Mouse (Mus musculus) urinary bladder, postnatal 10 days (tissue): ENCODE data around the gene Hypk.

Experiments
- DNase-seq: peaks from one replicate; pipeline ENCODE4 v3.0.0; 2022; ENCODE audit warnings: low spot score

Gene Hypk

GRCm38 (mm10) chr2:121452990-121453389 lies at the start of gene Hypk:
Hypk (plus strand) TSS chr2:121453290.
- no peak for DNase-seq

- no peak for DNase-seq
Observed at GRCm38 (mm10) chr2:121403296-121403695, 49.8 kb upstream of the Hypk start.

- no peak for DNase-seq
Observed at GRCm38 (mm10) chr2:121408160-121408559, 44.9 kb upstream of the Hypk start.

DNA sequence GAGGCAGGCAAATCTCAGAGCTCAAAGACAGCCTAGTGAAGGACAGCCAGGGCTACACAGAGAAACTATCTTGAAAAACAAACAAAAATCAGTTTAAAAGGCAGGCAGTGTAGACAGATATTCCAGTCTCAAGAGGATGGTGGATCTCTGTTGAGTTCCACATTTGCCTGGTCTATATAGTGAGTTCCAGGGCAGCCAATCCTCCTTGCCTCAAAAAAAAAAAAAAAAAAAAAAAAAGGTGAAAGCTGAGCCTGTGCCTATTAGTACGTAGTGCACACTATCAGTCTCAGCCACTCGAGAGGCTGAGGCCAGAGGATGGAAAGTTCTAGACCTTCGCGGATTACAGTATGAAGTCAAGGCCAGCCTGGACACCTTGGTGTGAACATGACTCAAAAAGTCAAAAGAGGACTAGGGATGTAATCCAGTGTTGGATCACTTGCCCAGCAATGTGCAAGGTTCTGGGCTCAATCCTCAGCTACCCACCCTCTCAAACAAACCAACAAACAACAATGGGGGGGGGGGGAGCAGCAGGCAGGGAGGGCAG lies 40.2 kb upstream of the Hypk start:
- no peak for DNase-seq

DNA sequence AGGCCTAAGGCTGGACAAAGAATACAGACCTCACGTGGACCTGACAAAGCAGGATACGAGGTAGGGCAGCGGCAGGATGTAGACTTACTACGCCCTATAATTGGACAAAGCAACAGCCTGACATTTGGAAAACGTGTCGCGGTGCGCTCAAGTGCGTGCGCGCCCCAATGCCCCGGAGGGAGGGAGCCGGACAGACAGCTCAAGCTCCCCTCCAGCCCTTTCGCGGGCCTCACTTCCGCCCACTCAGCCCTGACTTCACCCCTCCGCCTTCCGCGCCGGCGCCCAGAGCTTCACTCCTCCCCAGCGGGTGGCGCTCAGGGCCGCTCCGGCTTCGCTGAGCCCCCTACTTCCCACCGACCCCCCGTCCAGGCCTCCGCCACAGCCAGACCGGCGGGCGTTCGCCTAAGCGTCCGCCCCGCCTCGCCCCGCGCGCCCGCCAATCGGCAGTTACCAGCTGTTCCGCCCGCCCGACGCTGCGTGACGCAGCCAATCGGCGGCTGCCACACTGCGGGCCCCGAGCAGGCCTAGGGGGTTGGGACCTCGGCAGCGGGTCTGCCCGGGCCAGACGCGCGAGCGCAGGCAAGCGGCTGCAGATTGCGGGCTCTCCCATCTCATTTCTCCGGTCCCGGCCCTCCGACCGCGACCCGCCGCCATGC lies 39.6 kb upstream of the Hypk start, which contains the start of the genes Pdia3 and Catsper2:
TSS of gene Pdia3 (plus strand) at position 389 of the 656 bp plus-strand sequence.
TSS of gene Catsper2 (minus strand) at position 406 of the 656 bp plus-strand sequence.
- peak; percentile 88 for DNase-seq

DNA sequence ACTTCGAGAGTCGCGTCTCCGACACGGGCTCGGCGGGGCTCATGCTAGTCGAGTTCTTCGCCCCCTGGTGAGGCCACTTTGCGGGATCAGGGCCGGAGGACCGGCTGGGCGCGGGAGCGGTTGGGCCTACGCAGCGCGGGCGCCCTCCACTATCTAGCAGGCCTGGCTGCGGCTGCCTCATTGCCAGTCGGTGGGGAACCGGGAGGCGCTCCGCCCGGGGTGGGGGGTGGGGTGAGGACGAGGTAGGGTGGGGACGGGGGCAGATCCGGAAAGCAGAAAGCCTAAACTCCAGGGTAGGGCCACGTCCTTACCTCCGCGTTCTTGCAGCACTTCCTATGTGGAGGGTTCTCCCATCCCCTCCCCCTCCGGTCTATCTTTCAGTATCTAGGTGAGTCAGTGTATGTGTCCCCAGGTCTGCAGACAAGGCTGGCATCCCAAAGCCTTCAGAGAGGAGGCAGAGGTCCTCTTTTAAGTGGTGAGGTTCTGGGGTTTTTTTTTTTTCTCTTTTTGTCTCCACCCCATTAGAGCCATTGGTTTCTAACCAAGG lies 38.9 kb upstream of the Hypk start:
- DNase-seq = no peak

- no peak for DNase-seq
Observed at GRCm38 (mm10) chr2:121415103-121415502, 38.0 kb upstream of the Hypk start.

GRCm38 (mm10) chr2:121415591-121415990 lies 37.5 kb upstream of the Hypk start:
- no peak for DNase-seq

- DNase-seq = no peak
Observed at GRCm38 (mm10) chr2:121416356-121416755, 36.7 kb upstream of the Hypk start.

DNA sequence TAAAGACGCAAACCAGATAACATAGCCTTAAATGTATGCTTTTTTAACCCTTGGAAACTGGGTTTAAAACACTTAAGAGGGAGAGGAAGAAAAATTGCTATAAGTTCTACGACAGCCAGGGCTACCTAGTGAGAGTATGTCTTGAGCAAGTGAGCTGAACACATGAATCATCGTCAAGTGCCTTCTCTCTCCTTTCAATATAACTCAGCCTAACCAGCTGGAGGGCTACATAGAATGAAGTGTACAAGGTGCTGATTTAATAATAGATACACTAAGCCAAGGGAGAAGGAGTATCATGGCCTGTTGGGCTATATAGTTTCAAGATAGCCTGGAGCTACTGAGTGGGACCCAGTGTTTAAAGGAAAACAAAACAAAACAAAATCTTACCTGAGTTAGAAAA lies 34.6 kb upstream of the Hypk start:
- no peak for DNase-seq

- no peak for DNase-seq
Observed at GRCm38 (mm10) chr2:121423166-121423565, 29.9 kb upstream of the Hypk start.

GRCm38 (mm10) chr2:121425890-121426289 lies 27.2 kb upstream of the Hypk start:
- DNase-seq = no peak

DNA sequence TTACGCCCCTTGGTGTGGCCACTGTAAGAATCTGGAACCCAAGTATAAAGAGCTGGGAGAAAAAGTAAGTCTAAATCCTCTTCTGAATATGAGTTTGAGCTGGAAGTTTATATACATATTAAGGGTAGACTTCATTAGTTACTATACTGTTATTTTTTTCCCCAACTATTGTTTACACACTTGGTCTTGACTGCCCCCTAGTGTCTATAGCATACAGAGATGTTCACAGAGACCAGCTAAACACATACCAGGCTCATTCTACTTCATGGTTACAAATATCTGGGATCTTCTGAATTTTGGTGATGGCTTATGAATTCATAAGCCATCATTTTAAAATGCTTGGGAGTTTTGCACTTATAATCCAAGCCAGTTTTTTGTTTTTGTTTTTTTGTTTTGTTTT lies 18.2 kb upstream of the Hypk start:
- no peak for DNase-seq

DNA sequence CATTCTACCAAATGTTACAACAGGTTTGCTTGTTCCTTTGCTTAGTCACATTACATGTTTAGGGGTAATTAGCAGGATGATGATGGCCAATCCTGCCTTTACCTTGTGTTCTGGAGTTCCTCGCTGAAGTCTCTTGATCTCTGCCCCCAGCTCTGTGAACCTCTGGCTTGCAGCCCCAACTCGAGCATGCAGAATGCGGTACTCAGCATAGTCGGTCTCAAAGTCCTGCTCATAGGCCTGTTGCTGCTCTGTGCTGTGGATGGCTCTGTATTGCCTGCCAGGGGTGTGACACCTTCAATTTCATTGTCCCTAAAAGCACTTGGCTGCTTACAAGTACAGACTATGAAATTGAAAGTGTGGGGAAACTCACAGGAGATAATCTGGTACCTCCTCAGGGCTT lies 13.3 kb upstream of the Hypk start:
- DNase-seq = no peak

DNA sequence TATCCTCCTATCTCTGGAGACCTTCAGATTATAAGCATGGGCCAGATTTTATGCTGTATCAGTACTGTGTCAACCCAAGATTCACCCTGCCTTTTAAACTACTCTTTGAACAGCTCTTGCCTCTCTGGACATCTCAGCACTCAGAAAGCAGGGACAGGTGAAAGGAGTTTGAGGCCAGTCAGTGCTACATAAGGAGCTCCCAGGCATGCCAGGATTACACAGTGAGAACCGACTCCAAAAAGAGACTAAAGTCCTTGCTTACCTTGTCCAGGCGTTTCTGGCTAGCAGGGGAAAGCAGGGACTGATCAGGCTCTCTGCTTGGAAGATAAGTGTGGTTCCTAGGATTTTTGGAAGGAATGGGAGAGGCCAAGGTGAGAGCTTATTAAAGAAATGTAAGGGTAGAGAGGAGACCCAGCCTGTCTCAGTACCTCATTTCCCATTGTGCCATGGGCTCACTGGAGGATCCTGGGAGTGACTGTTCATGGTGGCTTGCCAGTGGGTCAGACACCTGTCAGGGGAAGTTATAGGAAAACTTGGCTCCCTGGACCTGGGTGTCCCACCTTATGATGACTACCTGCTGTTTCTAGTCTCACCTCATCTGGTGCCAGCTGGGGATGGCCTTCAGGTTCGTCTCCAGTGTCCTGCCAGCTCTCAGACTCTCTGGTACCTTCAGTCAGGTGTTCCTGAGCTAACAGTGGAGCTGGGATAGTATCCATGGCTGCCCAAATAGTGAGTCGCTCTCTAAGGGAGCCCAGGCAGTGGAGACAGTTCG lies 12.1 kb upstream of the Hypk start:
- DNase-seq = no peak

DNA sequence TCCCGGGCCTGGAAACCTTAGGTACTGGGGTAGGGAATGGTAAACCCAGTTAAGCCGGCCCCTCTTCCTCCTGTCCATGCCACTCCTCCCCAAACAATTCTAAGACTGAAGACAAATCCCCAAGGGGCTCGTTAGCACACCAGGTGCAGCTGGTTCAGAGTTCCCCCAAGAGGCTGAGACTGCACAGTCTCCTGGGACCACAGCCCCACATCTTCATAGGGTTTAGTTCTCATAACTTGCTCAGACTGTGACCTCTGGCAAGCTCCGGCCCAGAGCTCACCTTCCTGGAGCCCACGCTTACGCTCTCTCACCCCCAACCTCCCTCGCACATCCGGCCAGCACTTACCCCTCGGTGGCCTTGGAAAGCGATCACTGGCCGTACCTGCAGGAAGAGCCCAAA lies 11.3 kb upstream of the Hypk start:
- DNase-seq = no peak

- no peak for DNase-seq
Observed at GRCm38 (mm10) chr2:121442259-121443067, 10.6 kb upstream of the Hypk start.

DNA sequence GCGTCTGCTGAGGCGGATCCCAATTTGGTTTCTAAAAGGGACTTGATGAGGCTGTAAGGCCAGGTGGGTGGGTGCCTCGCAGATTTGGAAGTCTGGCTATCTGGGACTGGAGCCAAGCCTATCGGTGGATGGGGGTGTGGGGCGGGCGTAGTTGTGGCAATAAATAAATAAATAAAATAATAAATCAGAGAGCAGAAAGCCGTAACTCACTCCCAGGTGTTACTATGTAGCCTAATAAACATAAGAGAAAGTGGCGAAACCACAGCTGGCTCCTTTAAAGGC lies 10.1 kb upstream of the Hypk start:
- DNase-seq = no peak

DNA sequence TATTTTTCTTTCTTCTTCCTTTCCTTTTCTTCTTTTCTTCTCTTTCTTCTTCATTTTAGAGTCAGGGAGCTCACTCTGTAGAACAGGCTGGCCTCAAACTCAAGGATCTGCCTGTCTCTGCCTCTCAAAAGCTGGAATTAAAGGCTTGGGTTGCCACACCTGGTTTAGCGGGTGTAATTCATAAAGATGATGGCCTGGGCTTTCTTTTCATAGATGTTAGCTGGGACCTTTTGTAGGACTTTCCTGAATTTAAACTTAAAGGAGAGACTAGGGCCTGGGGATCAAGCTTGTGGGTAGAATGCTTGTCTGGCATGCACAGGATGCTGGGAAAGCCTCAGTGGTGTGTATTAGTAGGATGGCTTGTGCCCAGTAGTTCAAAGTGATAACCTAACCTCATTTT lies 8.9 kb upstream of the Hypk start, which contains the start of gene Ell3:
TSS of gene Ell3 (minus strand) at position 101 of the 400 bp plus-strand sequence.
- DNase-seq = no peak

- no peak for DNase-seq
Observed at GRCm38 (mm10) chr2:121445117-121445516, 8.0 kb upstream of the Hypk start.

DNA sequence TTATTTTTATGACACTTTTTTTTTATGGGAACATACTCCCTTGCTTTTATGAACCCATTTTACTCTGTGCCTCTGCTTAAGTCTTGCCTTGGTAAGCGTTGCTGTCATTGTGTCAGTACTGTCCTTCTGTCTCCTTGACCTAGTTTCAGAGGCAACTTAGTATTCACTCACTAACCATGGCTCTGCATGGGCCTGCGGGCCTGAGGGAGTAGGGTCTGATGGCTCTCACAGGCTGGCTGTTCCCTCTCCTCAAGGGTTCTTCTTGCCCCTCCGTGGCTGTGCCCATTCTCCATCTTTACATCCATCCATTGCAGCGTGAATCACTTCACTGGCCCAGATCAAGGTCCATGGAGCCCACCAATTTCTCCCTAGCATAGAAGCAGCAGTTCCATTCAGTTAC lies 6.6 kb upstream of the Hypk start:
- DNase-seq = no peak

- DNase-seq = no peak
Observed at GRCm38 (mm10) chr2:121447006-121447405, 6.1 kb upstream of the Hypk start.
